Mouse (Mus musculus): ENCODE measurements around the gene Atat1.

DNA sequence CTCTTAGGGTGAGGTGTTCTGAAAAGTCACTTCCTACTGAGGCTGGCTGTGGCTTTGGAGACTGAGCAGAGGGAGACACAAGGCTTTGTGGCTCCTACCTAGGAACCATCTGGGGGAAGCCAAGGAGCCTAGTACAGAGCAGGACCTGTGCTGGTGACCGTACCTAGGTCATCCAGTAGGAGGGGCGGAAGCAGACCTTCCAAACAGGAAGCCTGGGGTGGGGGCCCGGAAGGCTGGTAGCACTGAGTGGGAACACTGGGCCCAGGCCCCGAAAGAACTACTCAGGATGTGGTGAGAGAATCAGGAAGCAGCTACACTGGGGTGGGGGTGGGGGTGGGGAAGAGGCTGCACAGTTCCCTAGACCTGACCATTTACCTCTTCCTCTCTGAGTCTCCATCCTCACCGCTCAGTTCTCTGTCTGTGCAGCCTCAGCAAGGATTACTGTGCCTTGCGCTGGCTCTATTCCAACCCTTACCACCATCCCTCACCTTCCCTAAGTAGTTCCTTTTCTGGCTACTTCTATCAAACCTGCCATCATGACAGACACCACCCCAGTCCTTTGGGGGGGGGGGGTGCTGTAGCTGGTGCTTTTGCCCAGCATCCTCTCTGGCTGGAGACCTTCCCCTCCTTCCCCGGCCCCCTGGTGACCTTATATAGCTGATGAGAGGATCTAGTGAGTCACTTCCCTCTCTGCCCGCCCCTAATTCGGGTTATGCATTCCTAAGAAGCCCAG lies 39.6 kb downstream of the Atat1 start:
- TF ChIP-seq POLR2A (IDR thresholded peaks at IDR 0.05; ENCODE audit: insufficient read depth, low read depth, low read length) (peak; percentile 73), CTCF (IDR thresholded peaks at IDR 0.05) (peak; percentile 46)
